ENCODE assay signal across 23 mouse cellular contexts in the genomic region with DNA sequence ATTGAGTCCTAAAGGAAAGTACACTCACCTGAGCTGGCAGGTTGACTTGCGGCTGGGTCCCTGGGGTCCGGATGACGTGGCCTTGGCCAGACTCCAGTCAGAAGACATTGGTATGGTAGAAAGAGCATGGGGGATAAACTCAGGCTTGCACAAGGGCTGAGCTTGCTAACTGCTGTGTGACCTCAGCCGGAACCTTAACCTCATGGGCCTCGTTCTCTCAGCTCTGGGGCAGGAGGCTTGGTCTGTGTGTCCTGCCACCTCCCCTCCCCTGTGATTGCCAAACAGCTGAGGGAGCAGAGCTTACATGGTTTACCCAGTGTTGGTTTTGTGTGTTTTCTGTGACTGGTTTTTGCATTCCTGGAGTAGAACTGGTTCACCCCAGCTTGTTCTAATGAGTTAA. TPM values are rescaled to one million over a fixed set of nuclear protein-coding genes. Genes with fewer than 3 reads are reported as not detected.
A peak's percentile ranks its signal among the peaks of the same experiment; 100 is the strongest.
DNase-seq lines count a peak whose midpoint lies in the region; ATAC-seq and TF ChIP-seq lines count a peak whose summit lies in the region.
"Had no signal": no experiment of that assay in that cellular context is flagged by ENCODE, and none has a peak within 500 bp of the region (broad histone marks: within the 10 kb centered on the region; RNA-seq: fewer than 3 reads in every experiment).

No protein-coding gene starts in this region.

- H3K4me3 ChIP-seq in embryonic facial prominence, embryonic 14.5 days (ENCODE audit: low read depth, low read length), result no peak overlapping the region
- no peak overlapping the region for H3K4me3 ChIP-seq in embryonic facial prominence, embryonic 10.5 days
- H3K4me3 ChIP-seq in liver, adult 2 months (ENCODE audit: insufficient read depth, low read depth, low read length), result no peak overlapping the region
- no peak overlapping the region for H3K4me3 ChIP-seq in liver, embryonic 11.5 days (ENCODE audit: low read depth, low read length)
- H3K4me3 ChIP-seq in liver, embryonic 14.5 days (ENCODE audit: insufficient read depth in 1 of 2, low read depth in 2 of 2, low read length in 2 of 2), result no peak overlapping the region
- H3K4me3 ChIP-seq in hindbrain, postnatal 0 days (ENCODE audit: low read length), result no peak overlapping the region
- H3K4me3 ChIP-seq in forebrain, embryonic 11.5 days (ENCODE audit: low read depth, low read length), result no peak overlapping the region
- H3K4me3 ChIP-seq: erythroblast, embryonic 14.5 days; forebrain, embryonic 15.5 days; midbrain, embryonic 12.5 days; neural tube, embryonic 12.5 days had no signal

- peaks cover 9% of the 10 kb centered on the region; the same call in 1 of the 2 replicates for H3K79me2 ChIP-seq in liver, adult 2 months (ENCODE audit: control insufficient read depth, insufficient read depth, low read length)

- H3K27me3 ChIP-seq in embryonic facial prominence, embryonic 14.5 days (replicated peaks; ENCODE audit: control insufficient read depth, insufficient read depth, low read length), result no peaks in the 10 kb centered on the region
- no peaks in the 10 kb centered on the region for H3K27me3 ChIP-seq in embryonic facial prominence, embryonic 10.5 days (replicated peaks; ENCODE audit: low read depth, poor library complexity, severe bottlenecking)
- H3K27me3 ChIP-seq in liver, adult 2 months (ENCODE audit: control insufficient read depth, insufficient read depth, low read length), result no peaks in the 10 kb centered on the region
- H3K27me3 ChIP-seq in liver, embryonic 11.5 days (replicated peaks; ENCODE audit: control insufficient read depth, insufficient read depth, low read length), result no peaks in the 10 kb centered on the region
- H3K27me3 ChIP-seq in liver, embryonic 14.5 days (ENCODE audit: control insufficient read depth, insufficient read depth, low read length), result no peaks in the 10 kb centered on the region
- H3K27me3 ChIP-seq in hindbrain, postnatal 0 days (ENCODE audit: insufficient read depth, low read length), result no peaks in the 10 kb centered on the region
- H3K27me3 ChIP-seq in forebrain, embryonic 11.5 days (ENCODE audit: control insufficient read depth, insufficient read depth, low read length), result no peaks in the 10 kb centered on the region
- H3K27me3 ChIP-seq: forebrain, embryonic 15.5 days; midbrain, embryonic 12.5 days; neural tube, embryonic 12.5 days had no signal

- WGBS in embryonic facial prominence, embryonic 14.5 days, result 88% methylated on average over 5 of the region's 5 CpGs
- 87% methylated on average over 5 of the region's 5 CpGs for WGBS in embryonic facial prominence, embryonic 10.5 days
- 48% methylated on average over 5 of the region's 5 CpGs for WGBS in liver, adult 2 months
- 87% methylated on average over 5 of the region's 5 CpGs for WGBS in liver, embryonic 11.5 days
- 81% methylated on average over 5 of the region's 5 CpGs for WGBS in liver, embryonic 14.5 days (ENCODE audit: insufficient replicate concordance)
- WGBS in hindbrain, postnatal 0 days, result 87% methylated on average over 5 of the region's 5 CpGs
- WGBS in forebrain, embryonic 11.5 days, result 91% methylated on average over 5 of the region's 5 CpGs

- no peaks in the 10 kb centered on the region for H3K9me3 ChIP-seq in embryonic facial prominence, embryonic 14.5 days (ENCODE audit: control insufficient read depth, low read length)
- H3K9me3 ChIP-seq in embryonic facial prominence, embryonic 10.5 days, result no peaks in the 10 kb centered on the region
- no peaks in the 10 kb centered on the region for H3K9me3 ChIP-seq in liver, embryonic 11.5 days (ENCODE audit: control insufficient read depth, low read length)
- no peaks in the 10 kb centered on the region for H3K9me3 ChIP-seq in liver, embryonic 14.5 days (ENCODE audit: control insufficient read depth, low read length)
- H3K9me3 ChIP-seq in hindbrain, postnatal 0 days (ENCODE audit: low read length), result no peaks in the 10 kb centered on the region
- H3K9me3 ChIP-seq in forebrain, embryonic 11.5 days (ENCODE audit: control insufficient read depth, low read length), result no peaks in the 10 kb centered on the region
- H3K9me3 ChIP-seq: forebrain, embryonic 15.5 days; midbrain, embryonic 12.5 days; neural tube, embryonic 12.5 days had no signal

- peak; percentile 20; the same call in 1 of the 2 replicates for ATAC-seq in embryonic facial prominence, embryonic 14.5 days (ENCODE audit: low read depth)
- no peak for ATAC-seq in liver, embryonic 11.5 days (replicated peaks; ENCODE audit: low FRiP score)
- ATAC-seq in liver, embryonic 14.5 days (ENCODE audit: insufficient read depth), result peak; percentile 48
- no peak for ATAC-seq in hindbrain, postnatal 0 days
- no peak for ATAC-seq in forebrain, embryonic 11.5 days (replicated peaks; ENCODE audit: low FRiP score)
- ATAC-seq: CD4-positive, CD25-positive, alpha-beta regulatory T cell, adult 4 months; forebrain, embryonic 15.5 days; hindbrain, embryonic 16.5 days had no signal

- H3K27ac ChIP-seq in embryonic facial prominence, embryonic 14.5 days (replicated peaks; ENCODE audit: low read depth, low read length), result no peak overlapping the region
- H3K27ac ChIP-seq in embryonic facial prominence, embryonic 10.5 days (replicated peaks), result no peak overlapping the region
- H3K27ac ChIP-seq in liver, adult 2 months (replicated peaks; ENCODE audit: insufficient read depth, low read depth, low read length), result no peak overlapping the region
- H3K27ac ChIP-seq in liver, embryonic 11.5 days (ENCODE audit: low read depth, low read length), result no peak overlapping the region
- H3K27ac ChIP-seq in liver, embryonic 14.5 days, result no peak overlapping the region
- no peak overlapping the region for H3K27ac ChIP-seq in hindbrain, postnatal 0 days
- H3K27ac ChIP-seq in forebrain, embryonic 11.5 days (ENCODE audit: low read depth, low read length), result no peak overlapping the region
- H3K27ac ChIP-seq: forebrain, embryonic 15.5 days; macrophage; midbrain, embryonic 12.5 days; neural tube, embryonic 12.5 days had no signal

- H3K9ac ChIP-seq in embryonic facial prominence, embryonic 14.5 days (ENCODE audit: low read depth, low read length), result no peak overlapping the region
- no peak overlapping the region for H3K9ac ChIP-seq in liver, adult 2 months (ENCODE audit: low read depth, low read length)
- H3K9ac ChIP-seq in liver, embryonic 11.5 days (ENCODE audit: low read depth, low read length), result no peak overlapping the region
- H3K9ac ChIP-seq in liver, embryonic 14.5 days (replicated peaks), result no peak overlapping the region
- no peak overlapping the region for H3K9ac ChIP-seq in hindbrain, postnatal 0 days (replicated peaks; ENCODE audit: low read length)
- H3K9ac ChIP-seq in forebrain, embryonic 11.5 days (ENCODE audit: low read length), result no peak overlapping the region
- H3K9ac ChIP-seq: forebrain, embryonic 15.5 days; lung, embryonic 14.5 days; midbrain, embryonic 12.5 days; neural tube, embryonic 12.5 days had no signal

- H3K36me3 ChIP-seq in embryonic facial prominence, embryonic 14.5 days (ENCODE audit: control insufficient read depth, insufficient read depth, low read length), result peaks cover 67% of the 10 kb centered on the region
- H3K36me3 ChIP-seq in embryonic facial prominence, embryonic 10.5 days (replicated peaks), result peaks cover 68% of the 10 kb centered on the region
- H3K36me3 ChIP-seq in liver, adult 2 months (ENCODE audit: control insufficient read depth, insufficient read depth, low read length), result peaks cover 21% of the 10 kb centered on the region
- H3K36me3 ChIP-seq in liver, embryonic 11.5 days (ENCODE audit: control insufficient read depth, insufficient read depth, low read length), result peaks cover 13% of the 10 kb centered on the region
- H3K36me3 ChIP-seq in liver, embryonic 14.5 days (replicated peaks; ENCODE audit: control insufficient read depth, insufficient read depth, low read depth), result peaks cover 6% of the 10 kb centered on the region
- H3K36me3 ChIP-seq in hindbrain, postnatal 0 days (ENCODE audit: insufficient read depth, low read length), result peaks cover 37% of the 10 kb centered on the region
- H3K36me3 ChIP-seq in forebrain, embryonic 11.5 days (ENCODE audit: control insufficient read depth, insufficient read depth, low read length), result peaks cover 7% of the 10 kb centered on the region; the same call in 1 of the 2 replicates

- TF ChIP-seq CTCF in liver, adult 2 months (IDR thresholded peaks at IDR 0.05; ENCODE audit: low read depth, low read length), result no peak
- no peak for TF ChIP-seq CTCF in liver, embryonic 14.5 days (IDR thresholded peaks at IDR 0.05; ENCODE audit: low read depth)
- TF ChIP-seq CTCF in hindbrain, postnatal 0 days (IDR thresholded peaks at IDR 0.05; ENCODE audit: low read depth), result no peak

- H3K4me1 ChIP-seq in embryonic facial prominence, embryonic 14.5 days (ENCODE audit: control insufficient read depth, insufficient read depth, low read length), result no peaks in the 10 kb centered on the region
- 0 out of 2 replicates have a peak, but pooled peaks cover 2% of the 10 kb centered on the region for H3K4me1 ChIP-seq in embryonic facial prominence, embryonic 10.5 days
- no peaks in the 10 kb centered on the region for H3K4me1 ChIP-seq in liver, adult 2 months (ENCODE audit: control insufficient read depth, insufficient read depth, low read length)
- H3K4me1 ChIP-seq in liver, embryonic 11.5 days (replicated peaks; ENCODE audit: control insufficient read depth, insufficient read depth, low read length), result no peaks in the 10 kb centered on the region
- H3K4me1 ChIP-seq in liver, embryonic 14.5 days (replicated peaks; ENCODE audit: control insufficient read depth in 2 of 2, insufficient read depth in 2 of 2, low read length in 1 of 2), result no peaks in the 10 kb centered on the region
- H3K4me1 ChIP-seq in hindbrain, postnatal 0 days (ENCODE audit: insufficient read depth, low read length), result no peaks in the 10 kb centered on the region
- H3K4me1 ChIP-seq in forebrain, embryonic 11.5 days (replicated peaks; ENCODE audit: control insufficient read depth, insufficient read depth, low read length), result no peaks in the 10 kb centered on the region

- TF ChIP-seq EP300 in liver, embryonic 14.5 days (IDR thresholded peaks at IDR 0.05; ENCODE audit: low read depth), result no peak

- DNase-seq in embryonic facial prominence, embryonic 14.5 days (ENCODE audit: low spot score), result no peak
- DNase-seq in embryonic facial prominence, embryonic 10.5 days (ENCODE audit: low spot score), result no peak
- DNase-seq in liver, adult 2 months (ENCODE audit: extremely low read depth, low read depth, low spot score), result peak; percentile 61
- DNase-seq in liver, embryonic 11.5 days (ENCODE audit: low spot score), result no peak
- peak in 1 of 3 experiments; percentile 23 for DNase-seq in liver, embryonic 14.5 days (ENCODE audit: low read depth in 3 of 3, low spot score in 3 of 3)
- DNase-seq in yolk sac, embryonic 10.5 days (ENCODE audit: low spot score), result peak; percentile 52
- DNase-seq in hindbrain, postnatal 0 days (ENCODE audit: low spot score), result no peak
- no peak for DNase-seq in forebrain, embryonic 11.5 days (ENCODE audit: low spot score)
- DNase-seq: cerebellum, adult 2 months; gastrocnemius, postnatal 36 days; kidney, adult 18-20 months; kidney, postnatal 36 days; layer of hippocampus, adult 9-11 months; lung, embryonic 14.5 days; right cerebral cortex, adult 18-20 months; thymus, postnatal 14 days had no signal

- no peak overlapping the region for H3K4me2 ChIP-seq in embryonic facial prominence, embryonic 14.5 days (ENCODE audit: low read depth, low read length)
- H3K4me2 ChIP-seq in liver, embryonic 11.5 days, result no peak overlapping the region
- H3K4me2 ChIP-seq in liver, embryonic 14.5 days (ENCODE audit: low read depth), result no peak overlapping the region
- no peak overlapping the region for H3K4me2 ChIP-seq in hindbrain, postnatal 0 days (ENCODE audit: low read depth, low read length)
- no peak overlapping the region for H3K4me2 ChIP-seq in forebrain, embryonic 11.5 days (ENCODE audit: low read depth, low read length, severe bottlenecking)
- H3K4me2 ChIP-seq: forebrain, embryonic 15.5 days; lung, embryonic 14.5 days; midbrain, embryonic 12.5 days; neural tube, embryonic 12.5 days had no signal

- no peak for TF ChIP-seq POLR2A in liver, adult 2 months (IDR thresholded peaks at IDR 0.05; ENCODE audit: extremely low read depth, insufficient read depth, low read length)

RNA-seq across cellular contexts. Expression of a gene that starts 25.3 kb away (rescaled TPM):
- polyA plus RNA-seq in embryonic facial prominence, embryonic 14.5 days (2014; fragmentation: Nextera tagmentation; extraction: Ambion mirVana), result 389 and 391 TPM in 2 replicates
- 331 and 339 TPM in 2 replicates for polyA plus RNA-seq in embryonic facial prominence, embryonic 10.5 days (2016; fragmentation: Nextera tagmentation; extraction: Ambion mirVana)
- total RNA-seq in liver, adult 2 months (2014; rRNA removed), result 191 and 252 TPM in 2 replicates
- 25.0 and 27.5 TPM in 2 replicates for polyA plus RNA-seq in liver, adult 2 months (2012; rRNA removed)
- polyA plus RNA-seq in liver, embryonic 11.5 days (2014; fragmentation: Nextera tagmentation; extraction: Ambion mirVana), result 241 and 242 TPM in 2 replicates
- polyA plus RNA-seq in liver, embryonic 14.5 days (2012; rRNA removed), result 19.5 and 33.1 TPM in 2 replicates
- 123 and 129 TPM in 2 replicates for polyA plus RNA-seq in liver, embryonic 14.5 days (2014; fragmentation: Nextera tagmentation; extraction: Ambion mirVana)
- 197 and 198 TPM in 2 replicates for total RNA-seq in hindbrain, postnatal 0 days (2014; rRNA removed)
- polyA plus RNA-seq in hindbrain, postnatal 0 days (2015; fragmentation: Nextera tagmentation; extraction: Ambion mirVana), result 409 and 418 TPM in 2 replicates
- 364 and 369 TPM in 2 replicates for polyA plus RNA-seq in forebrain, embryonic 11.5 days (2014; fragmentation: Nextera tagmentation; extraction: Ambion mirVana)

Comparison
In these comparisons a context has a peak if more than half of its experiments do, and no peak if none do; other contexts are left out.
1. ATAC-seq: peak in embryonic facial prominence, embryonic 14.5 days (single experiment) and liver, embryonic 14.5 days (single experiment); none in liver, embryonic 11.5 days (single experiment), hindbrain, postnatal 0 days (single experiment) and forebrain, embryonic 11.5 days (single experiment).
2. DNase-seq: peak in liver, adult 2 months (single experiment) and yolk sac, embryonic 10.5 days (single experiment); none in embryonic facial prominence, embryonic 14.5 days (single experiment), embryonic facial prominence, embryonic 10.5 days (single experiment), liver, embryonic 11.5 days (single experiment), hindbrain, postnatal 0 days (single experiment) and forebrain, embryonic 11.5 days (single experiment).